Mouse (Mus musculus) gastrocnemius, adult 2 months (tissue): Measurements from ENCODE around the gene Olfr844. TPM values are rescaled to one million over a fixed set of nuclear protein-coding genes. Genes with fewer than 3 reads are reported as not detected.

Experiments used
- DNase-seq: peaks from one replicate; pipeline ENCODE4 v3.0.0; 2022
- H3K27ac ChIP-seq: fragments of 200-600 bp; 2 replicates; pipeline ENCODE4 v1.8.1; 2022; ENCODE audit warnings: mild to moderate bottlenecking
- H3K4me3 ChIP-seq: fragments of 200-600 bp; 2 replicates; pipeline ENCODE4 v1.8.1; 2022; ENCODE audit warnings: mild to moderate bottlenecking, moderate library complexity
- CTCF ChIP-seq: fragments of 200-600 bp; IDR thresholded peaks from 2 replicates; pipeline ENCODE4 v1.8.1; 2022; ENCODE audit warnings: antibody characterized with exemption, mild to moderate bottlenecking, moderate library complexity
- intact Hi-C: fragments of 180-260 bp; cut with DNase I; formaldehyde crosslinking; loops from one replicate; pipeline ENCODE4 v1.15.1; 2025
- long read RNA-seq, 2 experiments: library from polyadenylated mRNA; stranded (forward); transcript quantifications; one replicate each; pipeline ENCODE4 v2.0.0; 2021
- total RNA-seq, 2 experiments: library from RNA; stranded (reverse); gene quantifications; 2 replicates each; pipeline ENCODE4 v1.2.3; 2021

Olfr844 gene
- total RNA-seq = not detected
- long read RNA-seq, experiment 1 = 0 reads
- long read RNA-seq, experiment 2 = 0 reads

DNA sequence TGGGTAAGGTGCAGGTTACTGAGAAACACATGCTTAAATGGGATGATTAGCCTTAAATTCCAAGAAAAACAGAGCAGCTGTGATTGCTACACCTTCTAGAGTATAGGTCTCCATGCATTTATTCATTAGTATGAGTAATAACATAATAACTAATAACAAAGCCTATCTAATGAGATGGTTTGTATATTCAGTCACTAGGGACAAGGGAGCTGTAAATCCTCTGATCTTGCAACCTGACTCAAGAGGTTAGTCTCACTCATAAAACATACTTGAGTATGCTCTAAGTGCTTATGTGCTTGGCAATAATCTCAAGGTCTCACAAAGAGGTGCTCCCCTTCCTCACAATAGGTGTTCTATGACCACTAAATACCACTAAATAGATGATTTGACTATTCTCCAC is at the start of gene Olfr844:
Gene Olfr844, plus strand, starts transcription at position 301 of the 400 bp plus-strand sequence.
- TF ChIP-seq CTCF = no peak

GRCm38 (mm10) chr9:19336157-19336556 is 20.0 kb downstream of the Olfr844 start, which contains the start of gene Olfr845:
TSS of gene Olfr845 (plus strand) at chr9:19336457.
- Histone ChIP-seq H3K4me3 (no peak within 1 kb of the TSS), H3K27ac (no peak within 1 kb of the TSS)
- intact Hi-C loops = no loop called here
- TF ChIP-seq CTCF = no peak
- DNase-seq = no peak

More for the DNA sequence above, at the start of gene Olfr844:
- DNase-seq = no peak
- H3K27ac ChIP-seq = no peak within 1 kb of the TSS
- intact Hi-C loops = no loop called here
- H3K4me3 ChIP-seq = no peak within 1 kb of the TSS

DNA sequence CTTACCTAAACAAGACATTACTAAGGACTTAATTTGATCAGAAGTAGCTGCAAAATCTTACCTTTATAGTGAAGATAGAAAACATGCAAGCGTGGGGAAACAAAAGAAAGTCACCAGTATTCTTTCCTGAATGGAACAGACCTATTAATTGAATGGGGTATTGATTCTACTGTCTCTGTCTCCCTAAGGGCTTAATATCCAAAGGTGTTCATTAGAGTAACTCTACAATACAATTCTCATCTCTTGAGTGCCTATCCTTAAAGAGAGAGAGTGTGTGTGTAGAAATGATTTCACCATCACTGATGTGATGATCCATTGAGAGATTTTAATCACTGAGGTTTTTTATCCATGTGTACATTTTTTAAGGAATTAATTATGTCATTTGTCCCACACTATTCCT is 47.8 kb downstream of the Olfr844 start, which contains the start of gene Olfr846:
Gene Olfr846, minus strand, starts transcription at position 101 of the 400 bp plus-strand sequence.
- intact Hi-C loops = no loop called here
- Histone ChIP-seq H3K27ac (no peak within 1 kb of the TSS), H3K4me3 (no peak within 1 kb of the TSS)
- TF ChIP-seq CTCF = no peak
- no peak for DNase-seq

Other genes starting within 250 kb of the Olfr844 start
- gene Olfr836, start 196.0 kb upstream of the Olfr844 start, total RNA-seq = not detected
- not detected for gene Olfr837, start 180.0 kb upstream of the Olfr844 start, total RNA-seq
- not detected for gene Olfr839-ps1, start 139.0 kb upstream of the Olfr844 start, total RNA-seq
- gene Olfr843, start 64.4 kb upstream of the Olfr844 start, total RNA-seq = not detected
- not detected for gene Olfr845, start 20.1 kb downstream of the Olfr844 start, total RNA-seq
- gene Olfr846, start 47.7 kb downstream of the Olfr844 start, total RNA-seq = not detected
- gene Olfr847, start 62.3 kb downstream of the Olfr844 start, total RNA-seq = not detected
- not detected for gene Olfr849, start 123.9 kb downstream of the Olfr844 start, total RNA-seq
- not detected for gene Olfr850, start 161.9 kb downstream of the Olfr844 start, total RNA-seq
- gene Olfr851, start 176.9 kb downstream of the Olfr844 start, total RNA-seq = not detected
- gene Olfr853, start 224.7 kb downstream of the Olfr844 start, total RNA-seq = not detected